Mouse (Mus musculus) kidney, adult 2 months (tissue): ENCODE results near the gene Sema5a.

Experiments
- CTCF ChIP-seq: fragments of 200-500 bp; conservative IDR thresholded peaks from 2 replicates; pipeline ENCODE4 v1.5.1; 2011; ENCODE audit warnings: low read depth, mild to moderate bottlenecking, control low read depth, low read length, moderate library complexity, mixed read lengths; ENCODE audit not compliant: insufficient read depth, insufficient read length
- POLR2A ChIP-seq: fragments of 200-500 bp; IDR thresholded peaks from one replicate; pipeline ENCODE4 v1.6.1; 2011; ENCODE audit warnings: low read depth, low read length, control low read depth

GRCm38 (mm10) chr15:32356805-32357204 is 112.2 kb downstream of the Sema5a start:
- no peak for TF ChIP-seq CTCF
- no peak for TF ChIP-seq POLR2A
